Mouse (Mus musculus): Measurements from ENCODE around the gene Cdca7l. TPM values are rescaled to one million over a fixed set of nuclear protein-coding genes. Genes with fewer than 3 reads are reported as not detected.
A peak's percentile ranks its signal among the peaks of the same experiment; 100 is the strongest.

Gene Cdca7l
- polyA plus RNA-seq, 1 experiment from 2014 or later: 42.4 TPM

DNA sequence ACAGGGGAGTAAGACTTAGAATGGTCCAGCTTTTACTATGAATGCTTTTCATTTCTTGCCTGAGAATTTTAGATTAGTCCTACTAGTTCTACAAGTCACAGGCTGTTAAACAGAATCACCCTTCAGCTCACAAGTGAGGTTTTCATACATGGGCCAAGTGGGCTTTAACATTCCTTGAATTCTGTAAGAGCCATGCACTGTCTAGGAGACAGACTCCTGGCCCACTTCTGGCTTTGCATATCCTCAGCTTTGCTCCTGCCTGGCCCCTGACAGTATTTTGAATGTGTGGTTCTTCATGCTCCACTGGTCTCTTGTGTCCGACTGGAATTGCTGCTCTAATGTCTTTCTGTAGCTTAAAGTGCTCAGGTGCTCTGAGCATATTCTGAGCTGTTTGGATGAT lies 20.7 kb upstream of the Cdca7l start:
- 77% methylated on average over 1 of the region's 1 CpGs for WGBS
- Histone ChIP-seq H3K27me3 (replicated peaks) (no peaks in the 10 kb centered on the region), H3K4me2 (replicated peaks) (no peak overlapping the region), H3K4me1 (replicated peaks) (0 out of 2 replicates have a peak, but pooled peaks cover under 1% of the 10 kb centered on the region), H3K9ac (no peak overlapping the region), H3K27ac (no peak overlapping the region), H3K4me3 (replicated peaks) (no peak overlapping the region), H3K36me3 (no peaks in the 10 kb centered on the region), H3K9me3 (no peaks in the 10 kb centered on the region)
- ATAC-seq: no peak

DNA sequence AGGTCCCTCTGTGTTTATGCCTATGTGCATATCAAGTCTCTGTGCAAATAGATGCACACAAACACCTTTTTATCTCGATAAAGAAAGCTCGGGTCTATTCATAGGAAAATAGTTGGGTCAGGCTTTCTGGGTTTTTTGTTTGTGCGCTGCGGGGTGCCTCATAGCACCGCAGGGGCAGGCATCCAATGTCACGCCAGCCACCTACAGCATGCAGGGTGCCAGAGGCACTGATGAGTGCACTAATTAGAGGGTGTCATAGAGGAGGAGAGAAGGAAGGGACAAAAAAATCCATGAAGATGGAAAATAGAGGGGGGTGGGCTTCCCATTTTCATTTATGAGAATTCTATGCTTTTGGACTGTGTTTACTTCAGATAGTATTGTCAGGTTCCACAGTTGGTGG lies 17.5 kb upstream of the Cdca7l start:
- H3K4me2 ChIP-seq (replicated peaks): no peak overlapping the region
- no peak overlapping the region for H3K27ac ChIP-seq
- no peak overlapping the region for H3K4me3 ChIP-seq (replicated peaks)
- ATAC-seq: no peak
- no peaks in the 10 kb centered on the region for H3K9me3 ChIP-seq
- 38% methylated on average over 6 of the region's 6 CpGs for WGBS
- H3K4me1 ChIP-seq (replicated peaks): 0 out of 2 replicates have a peak, but pooled peaks cover 3% of the 10 kb centered on the region
- no peak overlapping the region for H3K9ac ChIP-seq
- no peaks in the 10 kb centered on the region for H3K36me3 ChIP-seq
- H3K27me3 ChIP-seq (replicated peaks): no peaks in the 10 kb centered on the region

DNA sequence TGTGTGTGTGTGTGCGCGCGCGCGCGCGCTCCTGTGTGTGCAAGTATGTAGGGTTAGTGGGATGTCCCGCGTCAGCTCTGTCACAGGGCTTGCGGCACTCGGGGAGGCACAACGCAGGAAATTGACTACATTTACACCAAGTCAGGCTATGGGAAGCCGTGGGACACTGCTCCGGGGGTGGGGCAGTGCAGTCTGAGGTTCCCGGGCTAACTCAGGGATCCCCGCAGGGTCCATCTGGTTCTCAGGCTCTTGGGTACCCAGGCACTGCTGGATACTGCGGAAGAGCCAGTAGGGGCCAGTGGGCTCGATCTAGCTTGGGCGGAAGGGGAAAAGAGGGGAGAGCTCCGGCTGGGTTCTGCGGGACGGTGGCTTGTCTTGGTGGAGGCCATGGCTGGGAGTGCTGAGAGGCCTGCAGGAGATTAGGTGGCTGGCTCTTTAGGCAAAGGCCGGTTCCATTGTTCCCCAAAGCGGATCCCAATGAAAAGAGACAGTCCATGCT lies 15.5 kb upstream of the Cdca7l start:
- no peaks in the 10 kb centered on the region for H3K36me3 ChIP-seq
- peak overlapping the region; percentile 63 for H3K4me2 ChIP-seq (replicated peaks)
- WGBS: 10% methylated on average over 24 of the region's 24 CpGs
- ATAC-seq: no peak
- no peaks in the 10 kb centered on the region for H3K9me3 ChIP-seq
- H3K4me3 ChIP-seq (replicated peaks): peak overlapping the region; percentile 23
- H3K9ac ChIP-seq: peak overlapping the region; percentile 23; the same call in 1 of the 2 replicates
- H3K27me3 ChIP-seq (replicated peaks): no peaks in the 10 kb centered on the region
- 0 out of 2 replicates have a peak, but pooled peaks cover 3% of the 10 kb centered on the region for H3K4me1 ChIP-seq (replicated peaks)
- no peak overlapping the region for H3K27ac ChIP-seq

DNA sequence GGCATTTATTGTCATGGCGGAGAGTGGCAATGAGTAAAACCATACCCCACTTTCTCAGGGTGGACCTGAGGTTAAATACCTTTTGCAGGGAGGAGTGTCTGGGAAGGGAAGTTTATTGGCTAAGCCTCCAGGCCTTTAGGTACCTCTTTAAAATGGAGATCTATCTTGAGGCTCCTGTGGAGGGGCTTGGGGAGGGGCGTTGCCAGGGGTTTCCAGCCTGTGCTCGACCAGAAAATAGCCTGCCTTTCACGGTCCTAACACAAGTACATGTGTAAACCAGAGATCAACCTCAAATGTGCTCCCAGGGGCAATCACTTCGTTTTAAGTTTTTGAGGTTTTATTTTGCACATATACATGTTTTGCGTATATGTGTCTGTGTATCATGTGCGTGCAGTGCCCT lies 15.1 kb upstream of the Cdca7l start:
- Histone ChIP-seq H3K36me3 (no peaks in the 10 kb centered on the region), H3K27ac (no peak overlapping the region), H3K9me3 (no peaks in the 10 kb centered on the region), H3K9ac (no peak overlapping the region), H3K27me3 (replicated peaks) (no peaks in the 10 kb centered on the region), H3K4me3 (replicated peaks) (no peak overlapping the region), H3K4me1 (replicated peaks) (0 out of 2 replicates have a peak, but pooled peaks cover 3% of the 10 kb centered on the region), H3K4me2 (replicated peaks) (0 out of 2 replicates have a peak overlapping the region, but pooled peaks have one; percentile 63)
- ATAC-seq: no peak
- WGBS: 48% methylated on average over 7 of the region's 7 CpGs

DNA sequence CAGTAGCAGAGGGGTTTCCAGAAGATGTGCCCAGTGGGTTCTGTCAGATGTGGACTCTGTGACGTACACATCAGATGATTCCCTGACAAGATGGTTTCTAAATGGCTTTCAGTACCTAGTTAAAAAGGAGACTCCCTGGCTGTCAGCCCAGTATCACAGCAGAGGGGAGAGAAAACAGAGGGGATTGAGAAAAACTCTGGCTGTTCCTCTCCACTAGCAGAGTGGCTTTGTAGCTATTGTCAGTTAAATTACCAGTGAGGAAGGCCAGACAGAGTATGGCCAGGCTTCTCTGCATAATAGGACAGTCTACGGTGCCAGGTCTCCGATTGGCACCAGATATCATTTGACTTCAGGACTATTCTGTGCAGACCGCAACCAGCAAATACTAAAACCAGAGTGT lies 8.8 kb upstream of the Cdca7l start:
- Histone ChIP-seq H3K27me3 (replicated peaks) (no peaks in the 10 kb centered on the region), H3K36me3 (no peaks in the 10 kb centered on the region), H3K4me2 (replicated peaks) (no peak overlapping the region), H3K9ac (no peak overlapping the region), H3K9me3 (no peaks in the 10 kb centered on the region), H3K4me1 (replicated peaks) (no peaks in the 10 kb centered on the region), H3K27ac (no peak overlapping the region), H3K4me3 (replicated peaks) (no peak overlapping the region)
- ATAC-seq: no peak
- 79% methylated on average over 4 of the region's 4 CpGs for WGBS

DNA sequence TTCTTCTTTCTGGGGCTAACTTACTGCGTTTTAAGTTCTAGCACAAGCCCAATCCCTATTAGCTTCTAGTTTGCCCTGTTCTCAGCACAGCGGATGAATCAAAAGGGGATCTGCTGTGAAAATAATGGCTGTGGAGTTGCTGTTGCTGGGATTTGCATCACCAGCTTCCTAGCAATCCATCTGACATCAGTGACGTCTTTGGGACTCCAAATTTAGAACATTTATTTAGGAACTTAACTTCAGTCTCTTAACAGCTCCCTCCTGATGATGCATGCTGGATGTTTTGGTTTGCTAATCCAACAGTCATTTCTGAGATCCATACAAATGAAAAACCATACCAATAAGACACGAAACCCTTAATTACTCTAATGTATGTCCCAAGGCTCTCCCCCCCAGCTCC lies 1.5 kb downstream of the Cdca7l start:
- 72% methylated on average over 4 of the region's 4 CpGs for WGBS
- Histone ChIP-seq H3K9ac (no peak overlapping the region), H3K4me3 (replicated peaks) (no peak overlapping the region), H3K27me3 (replicated peaks) (no peaks in the 10 kb centered on the region), H3K9me3 (no peaks in the 10 kb centered on the region), H3K4me2 (replicated peaks) (no peak overlapping the region), H3K27ac (no peak overlapping the region), H3K36me3 (no peaks in the 10 kb centered on the region), H3K4me1 (replicated peaks) (no peaks in the 10 kb centered on the region)
- ATAC-seq: no peak

DNA sequence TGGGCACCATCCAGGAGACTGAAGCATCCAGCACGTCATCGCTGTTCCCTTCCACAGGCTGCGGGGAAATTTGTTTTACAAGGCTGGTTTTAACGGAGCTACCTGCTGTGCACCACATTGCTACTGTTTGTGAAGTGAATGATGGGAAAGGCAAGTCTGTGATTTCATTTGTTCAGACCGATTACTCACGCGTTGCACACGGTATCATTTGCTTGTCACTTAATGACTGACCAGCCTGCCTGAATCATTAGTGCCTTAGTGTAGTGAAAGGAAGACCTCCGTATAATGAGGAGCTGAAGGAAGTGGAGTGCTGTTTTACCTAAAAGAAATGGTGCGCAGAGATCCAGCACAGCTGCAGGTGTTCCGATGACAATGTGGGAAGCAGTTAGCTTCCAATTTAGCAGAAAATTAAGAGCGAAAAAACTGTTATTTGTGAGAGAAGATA lies 1.9 kb downstream of the Cdca7l start:
- no peaks in the 10 kb centered on the region for H3K4me1 ChIP-seq (replicated peaks)
- H3K9ac ChIP-seq: no peak overlapping the region
- WGBS: 64% methylated on average over 12 of the region's 12 CpGs
- H3K9me3 ChIP-seq: no peaks in the 10 kb centered on the region
- ATAC-seq: no peak
- no peaks in the 10 kb centered on the region for H3K27me3 ChIP-seq (replicated peaks)
- H3K36me3 ChIP-seq: no peaks in the 10 kb centered on the region
- no peak overlapping the region for H3K4me3 ChIP-seq (replicated peaks)
- no peak overlapping the region for H3K27ac ChIP-seq
- H3K4me2 ChIP-seq (replicated peaks): no peak overlapping the region

DNA sequence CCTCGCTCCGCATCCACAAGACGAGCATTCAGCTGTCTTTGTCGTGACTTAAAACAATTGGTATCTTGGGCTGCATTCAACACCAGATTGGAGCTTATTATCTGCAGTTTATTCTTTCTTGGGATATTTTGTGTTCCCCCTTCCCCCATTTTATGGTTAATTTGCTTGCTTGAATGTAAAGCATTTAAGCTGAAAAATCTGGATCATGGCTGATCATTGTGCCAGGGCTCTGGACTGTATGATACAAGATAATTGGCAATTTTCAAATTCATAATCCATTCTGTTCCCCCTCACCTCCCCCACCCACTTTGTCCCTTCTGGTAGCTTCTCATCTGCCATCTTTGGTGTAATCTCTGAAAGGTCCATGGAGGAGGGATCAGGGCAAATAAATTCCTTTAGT lies 2.4 kb downstream of the Cdca7l start:
- no peak for ATAC-seq
- Histone ChIP-seq H3K9me3 (no peaks in the 10 kb centered on the region), H3K9ac (no peak overlapping the region), H3K4me3 (replicated peaks) (no peak overlapping the region), H3K36me3 (no peaks in the 10 kb centered on the region), H3K4me1 (replicated peaks) (no peaks in the 10 kb centered on the region), H3K27ac (no peak overlapping the region), H3K4me2 (replicated peaks) (no peak overlapping the region), H3K27me3 (replicated peaks) (no peaks in the 10 kb centered on the region)
- 80% methylated on average over 4 of the region's 4 CpGs for WGBS

DNA sequence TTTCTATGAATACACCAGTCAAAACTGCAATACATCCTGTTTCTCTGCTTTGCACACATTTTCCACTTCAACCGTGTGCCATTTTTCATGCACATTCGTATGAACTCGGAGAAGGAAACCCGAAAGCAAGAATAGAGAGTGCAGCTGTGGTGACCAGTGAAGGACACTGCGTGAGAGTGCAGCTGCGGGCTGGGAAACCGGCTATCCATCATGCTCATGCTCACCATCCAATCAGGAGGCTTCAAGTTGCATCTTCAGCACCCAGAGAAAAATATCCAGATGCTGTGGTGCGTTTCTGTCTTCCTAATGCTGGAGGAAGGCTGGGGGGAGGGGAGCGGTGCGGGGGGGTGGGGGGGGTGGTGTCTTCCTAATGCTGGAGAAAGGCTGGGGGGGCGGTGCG lies 3.5 kb downstream of the Cdca7l start:
- H3K9ac ChIP-seq: no peak overlapping the region
- H3K4me1 ChIP-seq (replicated peaks): no peaks in the 10 kb centered on the region
- no peaks in the 10 kb centered on the region for H3K36me3 ChIP-seq
- H3K27me3 ChIP-seq (replicated peaks): no peaks in the 10 kb centered on the region
- H3K4me2 ChIP-seq (replicated peaks): no peak overlapping the region
- 32% methylated on average over 10 of the region's 12 CpGs for WGBS
- H3K27ac ChIP-seq: no peak overlapping the region
- no peaks in the 10 kb centered on the region for H3K9me3 ChIP-seq
- no peak for ATAC-seq
- H3K4me3 ChIP-seq (replicated peaks): no peak overlapping the region

DNA sequence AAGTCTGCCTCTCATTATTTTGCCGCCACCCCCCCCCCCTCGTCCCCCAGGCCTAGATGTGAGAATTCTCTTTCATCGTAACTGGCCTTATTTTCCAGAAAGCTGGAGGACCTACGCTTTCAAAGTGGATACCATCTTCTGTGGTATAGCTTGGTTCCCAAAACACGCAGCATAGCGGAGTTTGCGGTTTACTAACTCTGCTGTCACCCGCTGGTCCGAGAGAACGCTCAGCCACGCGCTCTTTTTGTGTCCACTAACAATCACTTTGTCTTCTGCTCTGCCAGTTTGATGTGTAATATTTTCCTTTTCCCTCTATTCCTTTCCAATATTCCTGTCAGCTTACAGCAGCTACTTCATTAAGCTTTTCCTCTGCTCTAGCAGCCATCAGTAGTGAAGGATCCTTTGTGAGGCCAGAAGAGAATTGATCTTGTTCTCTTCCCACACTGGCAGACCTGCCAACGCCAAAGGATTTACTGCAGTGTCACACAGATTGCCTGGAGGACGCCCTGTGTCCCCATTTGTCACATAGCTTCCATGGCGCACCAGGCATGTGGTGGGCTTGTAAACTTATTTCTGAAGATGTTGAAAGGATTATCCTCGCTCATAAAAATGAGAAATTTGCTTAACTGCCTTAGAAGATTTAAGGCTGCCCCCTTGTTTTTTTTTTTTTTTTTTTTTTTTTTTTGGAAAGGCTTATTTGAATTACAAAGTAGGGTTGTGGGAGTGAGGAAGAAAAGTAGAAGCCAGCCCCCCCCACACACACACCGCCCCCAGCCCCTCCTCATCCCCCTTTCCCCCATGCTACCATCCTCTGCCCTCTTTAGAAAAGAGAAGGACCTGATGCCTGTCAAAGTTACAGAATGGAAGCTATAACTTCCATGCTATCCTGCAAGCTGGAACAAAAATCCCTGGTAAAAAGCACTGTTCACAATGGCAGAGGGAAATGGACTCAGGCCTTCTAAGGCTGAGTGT lies 4.6 kb downstream of the Cdca7l start:
- Histone ChIP-seq H3K27me3 (replicated peaks) (no peaks in the 10 kb centered on the region), H3K4me1 (replicated peaks) (no peaks in the 10 kb centered on the region), H3K27ac (no peak overlapping the region), H3K4me2 (replicated peaks) (peak overlapping the region; percentile 31; the same call in 1 of the 2 replicates), H3K9ac (no peak overlapping the region), H3K4me3 (replicated peaks) (no peak overlapping the region), H3K36me3 (no peaks in the 10 kb centered on the region), H3K9me3 (no peaks in the 10 kb centered on the region)
- 46% methylated on average over 17 of the region's 17 CpGs for WGBS
- no peak for ATAC-seq

DNA sequence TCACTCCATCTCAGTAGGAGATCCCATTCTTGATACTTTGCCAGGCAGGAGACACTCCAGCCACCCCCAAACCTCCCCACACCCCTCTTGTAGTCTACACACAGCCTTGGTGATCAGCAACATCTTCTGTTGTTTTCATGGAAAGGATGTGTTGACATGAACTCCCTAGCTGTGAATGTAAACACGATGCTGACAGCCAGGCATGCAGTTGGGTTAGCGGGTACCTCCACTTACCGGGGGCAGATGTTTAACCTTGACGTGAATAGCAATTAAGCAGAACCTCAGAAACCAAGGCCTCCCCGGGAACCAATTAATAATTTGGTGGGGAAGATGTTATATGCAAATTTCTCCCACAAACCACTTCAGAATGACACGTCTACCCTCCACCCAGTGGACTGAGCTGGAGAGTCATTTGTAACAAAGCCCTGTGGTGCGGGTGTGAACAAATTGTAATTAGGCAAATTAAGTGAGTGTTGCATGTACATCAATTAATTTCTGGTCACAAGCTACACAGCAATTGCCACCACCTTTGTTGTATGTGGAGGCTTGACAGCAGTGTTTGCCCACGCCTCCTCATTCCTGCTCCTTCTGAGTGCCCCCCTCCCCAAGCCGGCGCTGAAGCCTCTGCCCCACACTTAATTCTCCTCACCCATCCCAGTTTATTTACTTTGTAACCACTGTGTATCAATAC lies 5.4 kb downstream of the Cdca7l start:
- Histone ChIP-seq H3K27me3 (replicated peaks) (no peaks in the 10 kb centered on the region), H3K9ac (no peak overlapping the region), H3K4me3 (replicated peaks) (no peak overlapping the region), H3K36me3 (no peaks in the 10 kb centered on the region), H3K9me3 (no peaks in the 10 kb centered on the region), H3K27ac (no peak overlapping the region), H3K4me1 (replicated peaks) (no peaks in the 10 kb centered on the region), H3K4me2 (replicated peaks) (no peak overlapping the region)
- no peak for ATAC-seq
- 46% methylated on average over 10 of the region's 10 CpGs for WGBS

DNA sequence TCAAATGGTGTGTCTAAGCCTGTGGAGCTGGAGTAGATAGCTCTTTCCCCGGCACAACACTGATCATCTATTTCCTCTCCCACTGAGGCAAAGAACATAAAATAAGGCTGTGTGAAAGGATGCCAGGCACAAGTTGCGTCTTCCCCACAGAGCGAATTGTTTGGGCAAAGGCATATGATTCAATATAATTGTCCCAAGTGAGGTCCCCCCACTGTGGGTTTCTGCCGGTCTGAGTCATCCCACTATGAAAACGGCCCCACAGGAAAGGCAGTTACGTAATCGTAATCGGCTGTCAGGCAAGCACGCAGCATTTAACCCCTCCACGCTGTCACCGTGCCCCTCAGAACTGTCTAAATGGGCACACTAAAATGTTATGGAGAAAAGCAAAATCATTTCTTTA lies 6.0 kb downstream of the Cdca7l start:
- WGBS: 46% methylated on average over 11 of the region's 11 CpGs

More for the DNA sequence above, 6.0 kb downstream of the Cdca7l start:
- H3K9me3 ChIP-seq: no peaks in the 10 kb centered on the region
- no peak overlapping the region for H3K27ac ChIP-seq
- no peaks in the 10 kb centered on the region for H3K36me3 ChIP-seq
- no peak for ATAC-seq
- no peaks in the 10 kb centered on the region for H3K4me1 ChIP-seq (replicated peaks)
- H3K27me3 ChIP-seq (replicated peaks): no peaks in the 10 kb centered on the region
- H3K4me3 ChIP-seq (replicated peaks): no peak overlapping the region
- no peak overlapping the region for H3K4me2 ChIP-seq (replicated peaks)
- no peak overlapping the region for H3K9ac ChIP-seq

Data from intestine, embryonic 15.5 days (tissue).